Mouse (Mus musculus) thymus, postnatal 25 days (tissue): Measurements from ENCODE around the gene Hspa1b.
A peak's percentile ranks its signal among the peaks of the same experiment; 100 is the strongest.
"Not testable (repeated sequence)": the region's sequence is repeated elsewhere in the genome, so short reads cannot be mapped to it uniquely, and the experiment has no call there.

Experiments
- DNase-seq: peaks from one replicate; pipeline ENCODE4 v3.0.0; 2022

Gene Hspa1b

DNA sequence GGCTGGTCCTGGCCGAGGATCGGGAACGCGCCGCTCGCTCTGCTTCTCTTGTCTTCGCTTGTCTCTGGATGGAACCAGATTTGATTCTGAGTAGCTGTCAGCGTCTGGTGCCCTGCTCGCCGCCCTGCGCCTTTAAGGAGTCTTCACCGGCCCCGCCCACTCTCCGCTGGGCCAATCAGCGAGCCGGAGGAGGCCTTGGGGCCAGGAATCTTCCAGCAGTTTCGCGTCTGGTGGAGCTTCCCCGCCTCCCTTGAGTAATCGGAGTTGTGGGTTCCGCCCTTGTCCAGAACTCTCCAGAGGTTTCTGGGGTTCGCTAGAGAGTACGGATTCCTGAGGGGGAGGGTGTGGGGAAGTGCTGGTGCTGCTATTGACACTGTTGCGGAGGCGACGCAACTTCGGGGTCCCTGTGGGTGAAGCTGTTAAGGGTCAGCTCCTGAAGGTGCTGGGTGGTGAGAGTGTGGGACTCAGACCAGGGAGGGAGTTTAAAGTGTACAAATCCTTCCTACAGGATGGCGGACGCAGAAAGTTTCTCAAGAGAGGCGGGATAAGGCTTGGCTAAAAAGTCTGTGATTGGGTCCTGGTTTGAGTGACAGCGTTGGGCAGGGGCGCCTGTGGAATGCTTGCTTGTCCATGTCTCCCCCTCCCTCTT, at the start of gene Hspa1b:
Gene Hspa1b, minus strand, starts transcription at position 109 of the 649 bp plus-strand sequence.
- peak; percentile 80 for DNase-seq

GRCm38 (mm10) chr17:35007387-35007991, 48.5 kb upstream of the Hspa1b start:
- DNase-seq: no peak

DNA sequence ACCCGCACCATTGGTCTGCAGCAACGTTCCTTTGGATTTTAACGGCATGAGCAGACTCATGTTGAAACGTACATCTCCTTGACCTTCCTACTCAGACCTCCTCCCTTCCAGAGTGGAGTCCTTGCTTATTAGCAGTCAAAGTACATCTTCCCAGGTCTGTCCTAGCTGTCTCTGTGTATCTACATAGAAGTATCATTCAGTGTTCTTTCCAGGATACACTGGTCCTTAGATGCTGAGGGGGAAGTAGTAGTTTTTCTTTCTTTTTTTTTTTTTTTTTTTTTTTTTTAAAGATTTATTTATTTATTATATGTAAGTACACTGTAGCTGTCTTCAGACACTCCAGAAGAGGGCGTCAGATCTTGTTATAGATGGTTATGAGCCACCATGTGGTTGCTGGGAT, 46.9 kb upstream of the Hspa1b start:
- DNase-seq: not testable (repeated sequence)

DNA sequence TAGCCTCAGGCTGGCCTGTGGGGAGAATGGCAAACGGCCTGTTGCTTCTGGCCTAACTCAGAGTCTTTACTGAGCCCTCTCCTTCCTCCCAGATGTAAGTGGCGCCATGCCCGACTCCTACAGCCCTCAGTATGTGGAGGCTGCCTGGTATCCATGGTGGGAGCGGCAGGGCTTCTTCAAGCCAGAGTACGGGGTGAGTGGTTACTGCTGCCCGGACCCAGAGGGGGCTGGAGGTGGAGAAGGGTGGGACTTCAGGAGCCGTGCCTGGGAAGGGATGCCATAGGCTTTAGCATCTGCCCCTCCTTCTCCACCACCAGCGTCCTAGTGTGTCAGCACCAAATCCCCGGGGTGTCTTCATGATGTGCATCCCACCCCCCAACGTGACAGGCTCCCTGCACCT, 46.1 kb upstream of the Hspa1b start:
- DNase-seq: no peak

GRCm38 (mm10) chr17:35004075-35004717, 45.2 kb upstream of the Hspa1b start:
- no peak for DNase-seq

DNA sequence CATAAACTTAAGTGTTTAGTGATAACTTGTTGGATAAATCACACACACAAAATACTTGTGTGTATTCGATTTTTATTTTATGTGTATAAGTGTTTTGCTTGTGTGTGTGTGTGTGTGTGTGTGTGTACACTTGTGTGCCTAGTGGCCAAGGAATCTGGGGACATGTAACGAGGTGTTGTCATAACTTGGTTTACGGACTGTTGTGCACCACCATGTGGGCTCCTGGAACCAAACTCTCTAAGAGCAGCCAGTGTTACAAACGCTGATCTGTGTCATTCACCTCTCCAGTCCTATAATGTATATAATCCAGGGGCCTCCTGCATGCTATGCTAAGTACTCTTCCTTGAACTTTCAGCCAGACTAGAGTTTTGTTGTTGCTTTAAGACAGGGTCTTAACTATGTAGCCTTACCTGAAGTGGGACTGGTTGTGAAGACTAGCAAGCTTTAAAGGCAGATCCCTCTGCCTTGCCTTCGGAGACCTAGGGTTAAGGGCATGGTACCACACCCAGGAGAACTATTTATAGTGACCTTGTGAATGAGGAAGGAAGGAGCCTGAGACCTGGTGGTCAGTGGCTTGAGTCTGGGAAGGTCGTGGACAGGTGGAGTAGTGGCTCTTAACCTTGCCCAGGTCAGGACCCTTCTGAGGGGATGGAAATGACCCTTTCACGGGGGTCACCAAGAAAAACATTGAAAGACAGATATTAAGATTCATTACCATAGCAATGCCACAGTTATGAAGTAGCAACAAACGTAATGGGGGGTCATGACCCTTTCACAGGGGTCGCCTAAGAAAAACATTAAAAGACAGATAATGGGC, 44.2 kb upstream of the Hspa1b start:
- no peak for DNase-seq

DNA sequence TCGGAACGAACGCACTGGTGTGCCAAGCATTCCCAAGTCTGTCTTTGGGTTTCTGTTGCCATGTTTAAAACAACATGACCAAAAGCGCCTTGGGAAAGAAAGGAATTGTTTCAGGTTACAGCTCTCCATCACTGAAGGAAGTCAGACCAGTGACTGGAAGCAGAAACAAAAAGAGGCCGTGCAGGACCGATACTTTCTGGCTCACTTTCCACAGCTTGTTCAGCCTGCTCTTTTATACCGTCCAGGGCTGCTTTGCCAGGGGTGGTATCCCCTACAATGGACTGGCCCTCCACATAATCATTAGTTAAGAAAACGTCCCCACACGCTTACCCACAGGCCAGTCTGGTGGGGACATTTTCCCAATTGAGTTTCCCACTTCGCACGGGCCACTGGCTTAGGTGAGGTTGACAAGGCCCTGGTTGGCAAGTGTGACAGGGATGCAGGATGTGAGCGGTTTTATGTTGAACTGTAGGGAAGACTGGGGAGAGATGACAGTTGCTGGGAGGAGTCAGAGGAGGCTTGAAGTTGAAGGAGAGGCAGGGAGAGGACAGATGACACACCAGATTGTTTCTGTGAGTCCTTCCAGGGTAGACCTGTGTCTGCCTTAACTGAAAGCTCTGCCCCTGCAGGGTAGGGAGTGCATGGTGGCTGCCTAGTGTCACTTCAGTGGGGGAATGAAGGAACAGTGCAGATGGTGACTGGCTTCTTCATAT, 43.3 kb upstream of the Hspa1b start:
- DNase-seq: peak; percentile 26

DNA sequence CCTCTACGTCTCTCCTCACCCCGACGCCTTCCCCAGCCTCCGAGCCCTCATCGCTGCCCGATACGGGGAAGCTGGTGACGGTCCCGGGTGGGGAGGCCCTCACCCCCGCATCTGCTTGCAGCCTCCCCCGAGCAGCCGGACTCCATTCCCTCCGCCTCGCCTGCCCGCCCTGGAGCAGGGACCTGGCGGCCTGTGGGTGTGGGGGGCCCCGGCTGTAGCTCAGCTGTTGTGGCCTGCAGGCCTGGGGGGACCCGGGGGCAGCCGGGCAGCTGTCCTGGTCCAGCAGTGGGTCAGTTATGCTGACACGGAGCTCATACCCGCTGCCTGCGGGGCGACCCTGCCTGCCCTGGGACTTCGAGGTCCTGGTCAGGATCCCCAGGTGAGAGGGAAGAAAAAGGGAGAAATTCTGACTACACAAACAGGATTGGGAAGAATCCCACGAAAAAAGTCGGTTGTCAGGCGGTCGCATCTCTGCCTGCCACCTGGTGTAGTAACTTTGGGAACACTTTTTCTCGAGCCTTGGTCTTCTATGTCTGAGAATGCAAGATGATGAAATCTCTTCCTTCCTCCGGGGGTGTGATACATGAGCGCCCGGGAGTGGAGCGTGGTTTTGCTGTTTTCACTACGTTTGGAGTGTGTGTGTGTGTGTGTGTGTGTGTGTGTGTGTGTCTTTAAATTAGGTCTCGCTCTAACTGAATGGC, 42.6 kb upstream of the Hspa1b start:
- DNase-seq: peak; percentile 35

DNA sequence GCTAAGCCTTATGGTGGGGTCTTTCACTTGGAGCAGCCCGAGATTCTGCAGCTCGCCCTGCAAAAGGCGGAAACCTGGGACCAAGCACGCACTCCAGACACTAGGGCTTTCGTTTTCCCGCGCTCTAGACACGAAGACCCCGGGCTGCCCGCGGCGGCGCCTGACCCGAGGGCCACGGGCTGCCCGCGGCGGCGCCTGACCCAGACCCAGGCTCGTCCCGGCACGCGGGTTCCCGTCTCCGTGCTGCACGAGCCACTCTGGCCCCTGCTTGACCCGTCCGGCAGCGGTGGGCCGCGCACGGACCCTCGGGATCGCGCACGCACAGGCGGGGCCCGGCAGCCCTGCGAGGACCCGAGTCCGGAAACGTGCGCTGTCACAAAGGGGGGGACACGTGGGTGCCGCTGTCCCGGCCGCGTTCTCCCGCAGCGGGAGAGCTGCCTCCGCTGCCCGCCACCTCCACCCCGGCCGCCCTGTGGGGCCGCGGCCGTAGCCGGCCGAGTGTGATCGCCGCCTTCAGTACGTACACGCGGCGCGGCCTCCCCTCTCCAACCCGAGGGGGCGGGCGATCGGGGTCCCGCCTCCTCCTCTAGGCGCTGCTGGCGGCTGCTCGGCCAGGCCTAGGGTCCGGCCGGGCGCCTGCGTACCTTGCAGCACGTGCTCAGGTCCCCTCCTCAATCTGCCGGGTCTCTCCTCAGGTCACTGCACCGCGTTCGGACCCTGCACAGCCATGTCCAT, 41.8 kb upstream of the Hspa1b start, which contains the start of gene Vars:
Gene Vars, plus strand, starts transcription at position 271 of the 735 bp plus-strand sequence.
- peak; percentile 86 for DNase-seq

DNA sequence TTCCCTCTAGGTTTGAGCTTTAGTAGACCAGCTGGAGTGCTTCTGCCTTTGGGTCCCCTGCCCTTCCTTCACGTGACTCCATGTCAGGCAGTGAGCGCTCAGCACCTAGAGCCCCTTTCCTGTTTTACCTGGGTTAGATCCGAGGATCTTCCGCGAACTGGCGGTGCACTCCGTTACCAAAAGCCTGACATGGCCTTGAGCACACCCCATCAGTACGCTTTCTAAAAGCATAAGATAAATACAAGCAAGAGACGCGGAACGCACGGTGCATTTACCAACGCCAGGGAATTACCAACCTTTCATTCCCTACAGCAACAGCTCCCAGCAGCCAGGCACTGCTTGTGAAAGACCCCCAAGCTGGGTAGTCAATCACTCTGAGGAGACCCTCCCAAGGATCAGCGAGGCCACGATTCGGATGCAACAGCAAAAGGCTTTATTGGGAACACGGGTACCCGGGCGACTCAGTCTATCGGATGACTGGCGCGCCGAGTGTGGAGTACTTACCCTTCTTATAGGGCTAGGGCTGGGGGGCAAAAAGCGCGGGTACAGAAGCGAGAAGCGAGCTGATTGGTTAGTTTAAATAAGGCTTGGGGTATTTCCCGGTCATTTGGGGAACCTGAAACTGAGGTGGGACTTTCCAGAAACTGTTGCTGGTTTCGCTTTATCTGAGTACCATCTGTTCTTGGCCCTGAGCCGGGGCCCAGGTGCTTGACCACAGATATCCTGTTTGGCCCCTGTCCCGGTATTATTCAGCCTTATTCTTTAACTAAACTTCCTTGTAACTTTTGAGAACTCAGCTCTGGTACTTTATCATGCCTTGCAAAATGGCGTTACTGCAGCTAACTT, 41.1 kb upstream of the Hspa1b start:
- peak; percentile 41 for DNase-seq

DNA sequence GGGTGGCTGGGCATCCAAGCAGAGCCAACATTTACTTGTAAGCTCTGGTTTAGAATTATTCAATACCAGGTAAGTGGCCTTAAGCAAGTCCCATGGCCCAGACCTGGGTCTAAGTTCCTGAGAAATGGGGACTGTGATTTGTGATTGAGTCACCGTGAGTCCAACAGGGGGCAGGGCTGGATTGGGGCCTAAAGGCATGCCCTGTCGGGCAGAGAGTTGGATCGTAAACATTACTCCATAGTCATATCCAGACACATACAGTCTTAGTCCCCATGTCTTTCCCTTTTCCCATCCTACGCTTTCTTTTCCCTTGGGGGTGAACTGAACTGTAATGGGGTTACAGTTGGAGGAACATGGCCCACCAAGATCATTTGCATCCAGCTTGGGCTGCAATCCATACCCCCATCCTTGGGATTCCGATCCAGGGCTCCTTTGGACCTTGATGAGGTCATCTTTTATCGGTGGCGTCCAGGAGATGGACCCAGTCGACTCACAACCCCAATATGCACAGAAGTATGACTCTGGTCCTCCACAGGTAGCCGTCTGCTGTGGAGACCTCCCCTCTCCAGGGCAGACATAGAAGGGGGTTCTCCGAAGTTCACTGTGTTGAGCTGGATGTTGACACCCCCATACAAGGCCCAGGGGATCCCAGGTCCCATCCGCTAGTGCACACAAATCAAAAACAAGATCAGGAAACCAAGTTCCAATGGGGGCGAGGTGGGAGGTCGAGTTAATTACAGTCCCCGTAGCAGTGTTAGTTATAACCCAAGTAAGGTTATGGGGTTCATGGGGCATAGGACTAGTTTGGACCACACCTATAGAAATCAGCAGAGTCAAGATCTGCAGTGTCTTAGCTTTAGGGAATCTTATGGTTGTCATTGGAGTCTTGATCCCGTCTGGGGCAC, 39.7 kb upstream of the Hspa1b start:
- no peak for DNase-seq

- no peak for DNase-seq
These were observed 38.1 kb upstream of the Hspa1b start for GRCm38 (mm10) chr17:34997142-34997483.

DNA sequence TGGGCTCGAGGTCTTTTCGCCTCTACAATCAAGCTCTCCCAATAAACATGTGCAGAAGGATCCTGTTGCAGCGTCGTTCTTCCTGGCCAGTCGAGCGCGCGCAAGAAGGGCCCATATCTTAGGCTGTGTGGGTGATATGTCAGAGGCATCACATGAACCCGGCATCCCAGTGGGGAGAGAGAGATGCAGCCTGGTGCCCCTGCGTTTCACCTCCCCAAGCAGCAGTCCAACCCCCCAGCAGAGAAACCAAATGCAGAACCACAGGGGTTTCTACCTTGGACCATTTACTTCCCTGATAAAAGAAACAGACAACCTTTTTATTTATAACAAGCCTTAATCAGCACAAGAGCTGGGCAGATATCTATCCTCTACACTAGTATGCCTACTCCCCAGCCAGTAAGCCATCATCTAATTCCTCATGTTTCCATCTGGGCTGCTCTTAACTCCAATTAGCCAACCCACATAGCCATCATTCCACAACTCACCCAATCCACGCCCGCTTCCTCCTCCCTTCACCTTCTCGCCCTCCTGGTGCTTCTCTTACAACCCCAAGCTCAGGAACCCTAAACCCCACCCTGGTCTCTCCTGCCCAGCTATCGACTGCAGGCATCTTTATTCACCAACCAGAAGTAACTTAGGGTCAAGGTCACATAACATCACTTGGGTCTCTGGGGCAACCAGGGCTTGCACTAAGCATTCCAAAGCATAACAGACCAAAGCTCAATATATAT, 37.5 kb upstream of the Hspa1b start:
- no peak for DNase-seq

DNA sequence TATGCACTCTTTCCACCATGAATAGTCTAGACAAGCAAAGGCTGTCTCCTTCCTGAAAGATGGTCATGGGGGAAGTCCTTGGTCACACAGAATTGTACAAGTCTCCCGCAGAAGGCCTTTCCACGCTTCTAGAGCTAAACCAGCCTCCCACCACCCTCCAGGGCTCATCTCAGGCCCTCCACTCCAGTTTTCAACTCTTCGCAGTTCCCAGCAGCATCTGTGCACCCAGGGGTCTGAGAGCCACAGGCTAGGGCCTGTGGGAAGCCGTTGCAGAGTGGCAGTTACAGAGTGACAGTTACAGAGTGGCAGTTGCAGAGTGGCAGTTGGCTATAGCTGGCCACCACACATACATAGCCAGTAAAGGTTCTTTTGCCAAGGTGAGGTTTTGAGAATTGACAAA, 36.9 kb upstream of the Hspa1b start:
- DNase-seq: not testable (repeated sequence)

DNA sequence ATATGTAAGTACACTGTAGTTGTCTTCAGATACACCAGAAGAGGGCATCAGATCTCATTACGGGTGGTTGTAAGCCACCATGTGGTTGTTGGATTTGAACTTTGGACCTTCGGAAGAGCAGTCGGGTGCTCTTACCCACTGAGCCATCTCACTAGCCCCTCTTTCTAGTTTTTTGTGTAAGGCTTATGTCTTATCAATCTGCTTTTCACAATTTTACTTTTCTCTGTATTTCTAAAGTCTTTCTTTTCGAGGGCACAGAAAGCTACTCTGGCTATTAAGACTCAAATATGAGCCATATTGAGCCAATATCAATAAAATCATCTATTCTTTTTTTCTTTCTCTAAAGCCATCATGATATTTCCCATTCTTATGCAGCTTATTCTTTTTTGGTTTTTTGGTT, 36.2 kb upstream of the Hspa1b start:
- not testable (repeated sequence) for DNase-seq

GRCm38 (mm10) chr17:34994751-34995150, 35.7 kb upstream of the Hspa1b start:
- no peak for DNase-seq

DNA sequence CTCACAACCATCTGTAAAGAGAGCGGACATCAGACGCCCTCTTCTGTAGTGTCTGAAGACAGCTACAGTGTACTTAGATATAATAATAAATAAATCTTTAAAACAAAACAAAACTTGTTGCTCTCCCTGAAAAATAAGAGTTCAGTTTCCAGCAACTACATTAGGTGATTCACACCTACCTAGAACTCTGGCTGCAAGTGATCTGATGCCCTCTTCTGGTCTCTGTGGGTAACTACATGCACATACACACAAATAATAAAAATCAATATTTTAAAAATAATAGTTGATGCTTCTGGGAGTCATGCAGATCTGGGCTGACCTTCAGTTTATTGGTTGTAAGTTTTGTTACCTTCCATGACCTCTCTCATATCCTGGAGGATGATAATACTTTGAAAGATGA, 25.2 kb upstream of the Hspa1b start:
- no peak for DNase-seq

DNA sequence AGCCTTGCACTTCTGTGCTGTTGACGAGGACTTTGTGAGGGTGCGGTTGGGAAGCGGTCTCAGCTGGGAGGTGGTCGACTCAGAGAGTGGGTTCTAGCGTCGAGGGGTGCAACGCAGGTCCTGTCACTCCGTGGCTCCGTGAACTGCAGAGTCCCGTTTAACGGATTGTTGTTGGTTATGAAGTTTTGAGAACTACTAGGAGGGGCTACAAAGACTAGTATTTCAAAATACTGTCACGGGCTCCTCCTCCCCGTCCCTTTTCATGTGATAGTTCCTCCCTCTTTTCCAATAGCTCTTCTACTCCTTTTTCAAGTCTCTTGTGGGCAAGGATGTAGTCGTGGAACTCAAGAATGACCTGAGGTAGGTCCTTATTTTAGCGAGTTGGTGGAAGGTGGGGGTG, 23.3 kb upstream of the Hspa1b start:
- DNase-seq: no peak
